Mouse (Mus musculus) myocyte (in vitro differentiated cells): ENCODE results near the gene Nkiras2.

Experiments
- POLR2A ChIP-seq: IDR thresholded peaks from one replicate; pipeline ENCODE4 v1.6.1; 2011; ENCODE audit warnings: low read depth, mild to moderate bottlenecking, control low read depth, moderate library complexity; ENCODE audit not compliant: insufficient read length
- TCF12 ChIP-seq: IDR thresholded peaks from one replicate; pipeline ENCODE4 v1.6.1; 2011; ENCODE audit warnings: mild to moderate bottlenecking, control low read depth; ENCODE audit not compliant: poor library complexity, insufficient read depth, severe bottlenecking
- USF1 ChIP-seq: IDR thresholded peaks from one replicate; pipeline ENCODE4 v1.6.1; 2011; ENCODE audit warnings: low read depth, mild to moderate bottlenecking, control low read depth, moderate library complexity

DNA sequence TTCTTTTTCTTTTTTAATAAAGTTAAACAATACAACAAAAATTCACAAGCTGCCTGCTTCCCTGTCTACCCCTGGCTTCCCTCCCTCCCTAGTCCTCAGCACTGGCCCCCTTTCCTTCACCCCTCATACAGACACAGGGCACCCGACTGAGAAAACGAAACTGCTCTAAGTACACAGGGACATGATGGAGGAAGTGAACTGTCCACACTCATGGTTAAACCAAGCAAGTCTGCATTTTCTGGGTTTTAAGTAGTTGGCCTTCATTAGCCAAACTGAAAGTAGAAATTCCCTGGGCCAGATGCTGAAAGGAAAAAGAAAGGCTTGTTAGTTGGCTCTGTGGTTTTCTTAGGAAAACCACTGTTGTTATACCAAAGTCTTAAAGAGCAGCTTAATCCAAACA lies 36.2 kb upstream of the Nkiras2 start:
- TF ChIP-seq TCF12 (no peak), USF1 (no peak), POLR2A (no peak)
